In genomic region chr5:124496614-124497514, GRCm38 (mm10) we compare ENCODE assay signal across 13 mouse cellular contexts. TPM values are rescaled to one million over a fixed set of nuclear protein-coding genes. Genes with fewer than 3 reads are reported as not detected.
DNase-seq lines count a peak whose midpoint lies in the region; ATAC-seq and TF ChIP-seq lines count a peak whose summit lies in the region.
"Had no signal": no experiment of that assay in that cellular context is flagged by ENCODE, and none has a peak within 500 bp of the region (broad histone marks: within the 10 kb centered on the region; RNA-seq: fewer than 3 reads in every experiment).

No protein-coding gene starts in this region.

- H3K27me3 ChIP-seq in kidney, postnatal 0 days (ENCODE audit: insufficient read depth, low read length), result no peaks in the 10 kb centered on the region
- no peaks in the 10 kb centered on the region for H3K27me3 ChIP-seq in erythroblast, embryonic 14.5 days (ENCODE audit: control insufficient read depth)
- H3K27me3 ChIP-seq in lung, postnatal 0 days (replicated peaks; ENCODE audit: insufficient read depth, low read length), result no peaks in the 10 kb centered on the region
- no peaks in the 10 kb centered on the region for H3K27me3 ChIP-seq in stomach, embryonic 16.5 days (ENCODE audit: control insufficient read depth, insufficient read depth, low read length)
- H3K27me3 ChIP-seq: CH12.LX; embryonic facial prominence, embryonic 15.5 days had no signal

- 66% methylated on average over 15 of the region's 15 CpGs for WGBS in kidney, postnatal 0 days
- WGBS in lung, postnatal 0 days, result 43% methylated on average over 15 of the region's 15 CpGs
- 45% methylated on average over 15 of the region's 15 CpGs for WGBS in stomach, embryonic 16.5 days

- no peak overlapping the region for H3K9ac ChIP-seq in kidney, postnatal 0 days (ENCODE audit: low read depth, low read length)
- no peak overlapping the region for H3K9ac ChIP-seq in lung, postnatal 0 days (replicated peaks; ENCODE audit: low read depth)
- peak overlapping the region; percentile 52 for H3K9ac ChIP-seq in stomach, embryonic 16.5 days (ENCODE audit: low read length)
- H3K9ac ChIP-seq: embryonic facial prominence, embryonic 15.5 days; lung, embryonic 14.5 days had no signal

- DNase-seq in kidney, postnatal 0 days (ENCODE audit: low spot score), result no peak
- no peak for DNase-seq in kidney, postnatal 14 days
- DNase-seq in lung, postnatal 0 days (ENCODE audit: low spot score), result peak; percentile 84
- no peak for DNase-seq in testis, postnatal 14 days (ENCODE audit: low spot score)
- no peak for DNase-seq in layer of hippocampus, postnatal 36 days
- DNase-seq in layer of hippocampus, postnatal 10 days (ENCODE audit: low spot score in 2 of 2), result no peak
- DNase-seq: kidney, adult 9 months; lung, embryonic 14.5 days had no signal

- no peak for ATAC-seq in kidney, postnatal 0 days (replicated peaks; ENCODE audit: low FRiP score, low read depth)
- peak; percentile 82 for ATAC-seq in lung, postnatal 0 days
- no peak for ATAC-seq in stomach, embryonic 16.5 days (ENCODE audit: insufficient read depth, low FRiP score)

- H3K27ac ChIP-seq in kidney, postnatal 0 days, result 0 out of 2 replicates have a peak overlapping the region, but pooled peaks have one; percentile 8
- peak overlapping the region; percentile 58 for H3K27ac ChIP-seq in lung, postnatal 0 days (ENCODE audit: low read length)
- H3K27ac ChIP-seq in stomach, embryonic 16.5 days (ENCODE audit: low read length), result no peak overlapping the region; the same call in 1 of the 2 replicates
- H3K27ac ChIP-seq: embryonic facial prominence, embryonic 15.5 days; heart, embryonic 10.5 days had no signal

- H3K9me3 ChIP-seq in kidney, postnatal 0 days (replicated peaks; ENCODE audit: low read length), result no peaks in the 10 kb centered on the region
- H3K9me3 ChIP-seq in erythroblast, embryonic 14.5 days (ENCODE audit: control insufficient read depth, low read length), result no peaks in the 10 kb centered on the region
- no peaks in the 10 kb centered on the region for H3K9me3 ChIP-seq in lung, postnatal 0 days (ENCODE audit: low read length)
- H3K9me3 ChIP-seq in stomach, embryonic 16.5 days (replicated peaks; ENCODE audit: control insufficient read depth, low read length), result no peaks in the 10 kb centered on the region
- H3K9me3 ChIP-seq: embryonic facial prominence, embryonic 15.5 days; heart, embryonic 10.5 days had no signal

- no peak overlapping the region for H3K4me2 ChIP-seq in kidney, postnatal 0 days (ENCODE audit: low read length)
- H3K4me2 ChIP-seq in lung, postnatal 0 days (replicated peaks; ENCODE audit: low read depth, low read length), result peak overlapping the region; percentile 17; the same call in 1 of the 2 replicates
- H3K4me2 ChIP-seq in stomach, embryonic 16.5 days (ENCODE audit: low read depth, low read length), result peak overlapping the region; percentile 36; the same call in 1 of the 2 replicates
- H3K4me2 ChIP-seq: embryonic facial prominence, embryonic 15.5 days; lung, embryonic 14.5 days had no signal

- peaks cover 39% of the 10 kb centered on the region for H3K36me3 ChIP-seq in kidney, postnatal 0 days (ENCODE audit: insufficient read depth, low read length)
- H3K36me3 ChIP-seq in erythroblast, embryonic 14.5 days (ENCODE audit: control insufficient read depth), result peaks cover 4% of the 10 kb centered on the region
- peaks cover 7% of the 10 kb centered on the region; the same call in 1 of the 2 replicates for H3K36me3 ChIP-seq in lung, postnatal 0 days (ENCODE audit: insufficient read depth, low read length)
- peaks cover 4% of the 10 kb centered on the region; the same call in 1 of the 2 replicates for H3K36me3 ChIP-seq in stomach, embryonic 16.5 days (ENCODE audit: control insufficient read depth, insufficient read depth, low read length)

- peak; percentile 74 for TF ChIP-seq EP300 in lung, postnatal 0 days (IDR thresholded peaks at IDR 0.05)

- no peak overlapping the region for H3K4me3 ChIP-seq in kidney, postnatal 0 days (replicated peaks; ENCODE audit: low read depth, low read length)
- peak overlapping the region; percentile 32 for H3K4me3 ChIP-seq in erythroblast, embryonic 14.5 days (replicated peaks)
- H3K4me3 ChIP-seq in lung, postnatal 0 days (ENCODE audit: low read depth, low read length), result no peak overlapping the region
- peak overlapping the region; percentile 25 for H3K4me3 ChIP-seq in stomach, embryonic 16.5 days (replicated peaks; ENCODE audit: low read length)
- H3K4me3 ChIP-seq: embryonic facial prominence, embryonic 15.5 days; heart, embryonic 10.5 days had no signal

- TF ChIP-seq CTCF in kidney, postnatal 0 days (IDR thresholded peaks at IDR 0.05; ENCODE audit: low read depth), result no peak
- TF ChIP-seq CTCF in lung, postnatal 0 days (IDR thresholded peaks at IDR 0.05), result no peak

- H3K4me1 ChIP-seq in kidney, postnatal 0 days (replicated peaks; ENCODE audit: insufficient read depth, low read length), result no peaks in the 10 kb centered on the region
- H3K4me1 ChIP-seq in erythroblast, embryonic 14.5 days (ENCODE audit: control insufficient read depth), result peaks cover 27% of the 10 kb centered on the region
- 0 out of 2 replicates have a peak, but pooled peaks cover 6% of the 10 kb centered on the region for H3K4me1 ChIP-seq in lung, postnatal 0 days (ENCODE audit: insufficient read depth, low read depth, low read length)
- H3K4me1 ChIP-seq in stomach, embryonic 16.5 days (ENCODE audit: control insufficient read depth, insufficient read depth, low read length), result peaks cover 7% of the 10 kb centered on the region; the same call in 1 of the 2 replicates
- H3K4me1 ChIP-seq: embryonic facial prominence, embryonic 15.5 days had no signal

RNA-seq across cellular contexts. Expression of gene Snrnp35, which starts 13.9 kb away (rescaled TPM):
- polyA plus RNA-seq in kidney, postnatal 0 days (2015; fragmentation: Nextera tagmentation; extraction: Ambion mirVana), result 17.1 and 21.3 TPM in 2 replicates
- polyA plus RNA-seq in erythroblast, embryonic 14.5 days (2012), result 2.7 and 3.2 TPM in 2 replicates
- polyA plus RNA-seq in lung, postnatal 0 days (2015; fragmentation: Nextera tagmentation; extraction: Ambion mirVana), result 11.7 and 12.8 TPM in 2 replicates
- 22.0 and 24.3 TPM in 2 replicates for polyA plus RNA-seq in stomach, embryonic 16.5 days (2015; fragmentation: Nextera tagmentation; extraction: Ambion mirVana)
- total RNA-seq in layer of hippocampus, postnatal 36 days (2021), result 10 to 100 TPM; 27.4 to 31.7 TPM
- 10 to 100 TPM; 20.9 to 32.7 TPM for total RNA-seq in layer of hippocampus, postnatal 10 days (2021)

RNA-seq across cellular contexts. Expression of gene Rilpl2, which starts 18.7 kb away (rescaled TPM):
- polyA plus RNA-seq in kidney, postnatal 0 days (2015; fragmentation: Nextera tagmentation; extraction: Ambion mirVana), result 41.9 and 44.7 TPM in 2 replicates
- polyA plus RNA-seq in erythroblast, embryonic 14.5 days (2012), result 0.32 and 0.34 TPM in 2 replicates
- 31.5 and 32.7 TPM in 2 replicates for polyA plus RNA-seq in lung, postnatal 0 days (2015; fragmentation: Nextera tagmentation; extraction: Ambion mirVana)
- polyA plus RNA-seq in stomach, embryonic 16.5 days (2015; fragmentation: Nextera tagmentation; extraction: Ambion mirVana), result 27.4 and 32.0 TPM in 2 replicates
- 10 to 100 TPM; 19.8 to 20.6 TPM for total RNA-seq in layer of hippocampus, postnatal 36 days (2021)
- total RNA-seq in layer of hippocampus, postnatal 10 days (2021), result 10 to 100 TPM; 22.4 to 25.2 TPM

RNA-seq across cellular contexts. Expression of gene Rilpl1, which starts 34.3 kb away (rescaled TPM):
- polyA plus RNA-seq in kidney, postnatal 0 days (2015; fragmentation: Nextera tagmentation; extraction: Ambion mirVana), result 24.2 and 27.2 TPM in 2 replicates
- polyA plus RNA-seq in erythroblast, embryonic 14.5 days (2012), result 0.02 and 0.06 TPM in 2 replicates
- polyA plus RNA-seq in lung, postnatal 0 days (2015; fragmentation: Nextera tagmentation; extraction: Ambion mirVana), result 24.4 and 26.6 TPM in 2 replicates
- 8.9 and 11.0 TPM in 2 replicates for polyA plus RNA-seq in stomach, embryonic 16.5 days (2015; fragmentation: Nextera tagmentation; extraction: Ambion mirVana)
- total RNA-seq in layer of hippocampus, postnatal 36 days (2021), result 10 to 100 TPM; 68.7 to 72.1 TPM
- 10 to 100 TPM; 28.9 to 31.0 TPM for total RNA-seq in layer of hippocampus, postnatal 10 days (2021)

RNA-seq across cellular contexts. Expression of gene Tmed2, which starts 43.6 kb away (rescaled TPM):
- polyA plus RNA-seq in kidney, postnatal 0 days (2015; fragmentation: Nextera tagmentation; extraction: Ambion mirVana), result 561 and 572 TPM in 2 replicates
- 11.7 and 17.6 TPM in 2 replicates for polyA plus RNA-seq in erythroblast, embryonic 14.5 days (2012)
- polyA plus RNA-seq in lung, postnatal 0 days (2015; fragmentation: Nextera tagmentation; extraction: Ambion mirVana), result 478 and 479 TPM in 2 replicates
- polyA plus RNA-seq in stomach, embryonic 16.5 days (2015; fragmentation: Nextera tagmentation; extraction: Ambion mirVana), result 641 and 673 TPM in 2 replicates
- total RNA-seq in layer of hippocampus, postnatal 36 days (2021), result 100 to 1,000 TPM; 102 to 106 TPM
- total RNA-seq in layer of hippocampus, postnatal 10 days (2021), result 100 to 1,000 TPM in 1 of 2 experiments, 10 to 100 TPM in 1; 95.6 to 113 TPM

RNA-seq across cellular contexts. Expression of gene Ddx55, which starts 55.8 kb away (rescaled TPM):
- polyA plus RNA-seq in kidney, postnatal 0 days (2015; fragmentation: Nextera tagmentation; extraction: Ambion mirVana), result 7.5 and 8.3 TPM in 2 replicates
- polyA plus RNA-seq in erythroblast, embryonic 14.5 days (2012), result 0.84 and 0.94 TPM in 2 replicates
- 6.3 and 6.7 TPM in 2 replicates for polyA plus RNA-seq in lung, postnatal 0 days (2015; fragmentation: Nextera tagmentation; extraction: Ambion mirVana)
- polyA plus RNA-seq in stomach, embryonic 16.5 days (2015; fragmentation: Nextera tagmentation; extraction: Ambion mirVana), result 12.5 and 15.1 TPM in 2 replicates
- 10 to 100 TPM; 23.3 to 28.3 TPM for total RNA-seq in layer of hippocampus, postnatal 36 days (2021)
- total RNA-seq in layer of hippocampus, postnatal 10 days (2021), result 10 to 100 TPM; 26.4 to 30.2 TPM

Comparison
In these comparisons a context has a peak if more than half of its experiments do, and no peak if none do; other contexts are left out.
1. H3K4me3 ChIP-seq: peak in erythroblast, embryonic 14.5 days (single experiment) and stomach, embryonic 16.5 days (single experiment); none in kidney, postnatal 0 days (single experiment) and lung, postnatal 0 days (single experiment).
2. RNA of gene Rilpl2, which starts 18.7 kb away (polyA plus RNA-seq): 41.9 to 44.7 TPM in kidney, postnatal 0 days, 31.5 to 32.7 TPM in lung, postnatal 0 days and 27.4 to 32.0 TPM in stomach, embryonic 16.5 days; 0.32 to 0.34 TPM in erythroblast, embryonic 14.5 days; every median in the first group is over 10 times any median in the second.